Mouse (Mus musculus) olfactory bulb, adult 2 months (tissue): ENCODE data around the gene Syt1. TPM values are rescaled to one million over a fixed set of nuclear protein-coding genes. Genes with fewer than 3 reads are reported as not detected.

Experiments
- H3K27ac ChIP-seq: fragments of 200-500 bp; 2 replicates; pipeline ENCODE4 v1.5.1; 2012; ENCODE audit warnings: low read depth, low read length; ENCODE audit not compliant: insufficient read depth
- H3K4me1 ChIP-seq: fragments of 200-500 bp; 2 replicates; pipeline ENCODE4 v1.6.1; 2012; ENCODE audit warnings: low read length; ENCODE audit not compliant: control insufficient read depth, insufficient read depth
- H3K4me3 ChIP-seq: fragments of 200-500 bp; 2 replicates; pipeline ENCODE4 v1.5.1; 2012; ENCODE audit warnings: mild to moderate bottlenecking, low read depth, low read length, moderate library complexity; ENCODE audit not compliant: insufficient read depth
- CTCF ChIP-seq: fragments of 200-500 bp; IDR thresholded peaks from 2 replicates; pipeline ENCODE4 v1.5.1; 2012; ENCODE audit warnings: low read depth, mild to moderate bottlenecking, low read length, moderate library complexity; ENCODE audit not compliant: insufficient read depth
- POLR2A ChIP-seq: fragments of 200-500 bp; IDR thresholded peaks from 2 replicates; pipeline ENCODE4 v1.6.1; 2012; ENCODE audit warnings: mild to moderate bottlenecking, low read depth, low read length, moderate library complexity; ENCODE audit not compliant: insufficient read depth
- WGBS: fragments of 180-500 bp; shearing (Covaris S2); methylation state at CpG from one replicate; pipeline ENCODE4 v1.1.7; 2018; 5-methylcytosine and 5-hydroxymethylcytosine counted together
- polyA plus RNA-seq: library from polyadenylated mRNA; stranded (reverse); fragments of >200 nt; gene quantifications from 2 replicates; pipeline ENCODE4 v1.2.4, GENCODE M21; 2012; ENCODE audit warnings: low replicate concordance; ENCODE audit not compliant: missing spikeins, insufficient read depth, insufficient read length

Gene Syt1
- polyA plus RNA-seq, 1 experiment = 384 TPM

- 90% methylated on average over 10 of the region's 10 CpGs for WGBS
- H3K4me3 ChIP-seq = no peak overlapping the region
- TF ChIP-seq POLR2A (no peak), CTCF (no peak)
Measured at GRCm38 (mm10) chr10:108483991-108484390, 526.8 kb downstream of the Syt1 start.

GRCm38 (mm10) chr10:108480146-108480850 lies 530.5 kb downstream of the Syt1 start:
- H3K4me3 ChIP-seq = no peak overlapping the region
- TF ChIP-seq POLR2A (no peak), CTCF (no peak)
- 67% methylated on average over 11 of the region's 11 CpGs for WGBS
- no peak overlapping the region for H3K27ac ChIP-seq
- no peaks in the 10 kb centered on the region for H3K4me1 ChIP-seq

More at GRCm38 (mm10) chr10:108483991-108484390, 526.8 kb downstream of the Syt1 start:
- Histone ChIP-seq H3K27ac (no peak overlapping the region), H3K4me1 (no peaks in the 10 kb centered on the region)

GRCm38 (mm10) chr10:108470319-108470955 lies 540.3 kb downstream of the Syt1 start:
- no peak overlapping the region for H3K4me3 ChIP-seq
- WGBS = 50% methylated on average over 6 of the region's 6 CpGs
- TF ChIP-seq POLR2A (no peak), CTCF (no peak)

GRCm38 (mm10) chr10:108466539-108466938 lies 544.2 kb downstream of the Syt1 start:
- WGBS = 37% methylated on average over 8 of the region's 8 CpGs
- TF ChIP-seq CTCF (no peak), POLR2A (no peak)
- no peaks in the 10 kb centered on the region for H3K4me1 ChIP-seq

More at GRCm38 (mm10) chr10:108470319-108470955, 540.3 kb downstream of the Syt1 start:
- H3K27ac ChIP-seq = no peak overlapping the region
- H3K4me1 ChIP-seq = no peaks in the 10 kb centered on the region

GRCm38 (mm10) chr10:108461862-108462261 lies 548.9 kb downstream of the Syt1 start:
- WGBS = 68% methylated on average over 2 of the region's 2 CpGs
- no peak for TF ChIP-seq CTCF
- no peak for TF ChIP-seq POLR2A

More at GRCm38 (mm10) chr10:108466539-108466938, 544.2 kb downstream of the Syt1 start:
- Histone ChIP-seq H3K4me3 (no peak overlapping the region), H3K27ac (no peak overlapping the region)

GRCm38 (mm10) chr10:108457054-108457453 lies 553.7 kb downstream of the Syt1 start:
- no peak for TF ChIP-seq POLR2A
- TF ChIP-seq CTCF = no peak
- 100% methylated on average over 2 of the region's 2 CpGs for WGBS
- H3K4me3 ChIP-seq = no peak overlapping the region

More at GRCm38 (mm10) chr10:108461862-108462261, 548.9 kb downstream of the Syt1 start:
- Histone ChIP-seq H3K4me1 (no peaks in the 10 kb centered on the region), H3K27ac (no peak overlapping the region), H3K4me3 (no peak overlapping the region)

GRCm38 (mm10) chr10:108455883-108456282 lies 554.9 kb downstream of the Syt1 start:
- H3K27ac ChIP-seq = no peak overlapping the region
- H3K4me1 ChIP-seq = no peaks in the 10 kb centered on the region
- TF ChIP-seq POLR2A = no peak
- TF ChIP-seq CTCF = no peak
- 92% methylated on average over 2 of the region's 2 CpGs for WGBS
- H3K4me3 ChIP-seq = no peak overlapping the region

More at GRCm38 (mm10) chr10:108457054-108457453, 553.7 kb downstream of the Syt1 start:
- H3K27ac ChIP-seq = no peak overlapping the region
- no peaks in the 10 kb centered on the region for H3K4me1 ChIP-seq

GRCm38 (mm10) chr10:108455204-108455603 lies 555.6 kb downstream of the Syt1 start:
- H3K4me1 ChIP-seq = no peaks in the 10 kb centered on the region
- no peak overlapping the region for H3K4me3 ChIP-seq
- 0 out of 2 replicates have a peak overlapping the region, but pooled peaks have one; percentile 28 for H3K27ac ChIP-seq
- 89% methylated on average over 10 of the region's 10 CpGs for WGBS
- TF ChIP-seq CTCF (no peak), POLR2A (no peak)

GRCm38 (mm10) chr10:108454691-108455117 lies 556.1 kb downstream of the Syt1 start:
- H3K4me1 ChIP-seq = peaks cover 3% of the 10 kb centered on the region; the same call in 1 of the 2 replicates
- TF ChIP-seq CTCF (no peak), POLR2A (no peak)
- 70% methylated on average over 11 of the region's 11 CpGs for WGBS
- no peak overlapping the region for H3K4me3 ChIP-seq
- 0 out of 2 replicates have a peak overlapping the region, but pooled peaks have one; percentile 28 for H3K27ac ChIP-seq
